Mouse (Mus musculus): ENCODE results near the gene Htra2. TPM values are rescaled to one million over a fixed set of nuclear protein-coding genes. Genes with fewer than 3 reads are reported as not detected.

Htra2 gene
- polyA plus RNA-seq, 1 experiment: 36.8 TPM

GRCm38 (mm10) chr6:83017190-83017589, 37.9 kb downstream of the Htra2 start:
- H3K9ac ChIP-seq (ENCODE audit: low read depth, poor library complexity, severe bottlenecking): no peak overlapping the region
- H3K27me3 ChIP-seq (ENCODE audit: control insufficient read depth, insufficient read depth, low read length, poor library complexity, severe bottlenecking): no peaks in the 10 kb centered on the region
- TF ChIP-seq EP300 (IDR thresholded peaks at IDR 0.05; ENCODE audit: insufficient read depth, low read depth, low read length) (no peak), CTCF (IDR thresholded peaks at IDR 0.05; ENCODE audit: low read depth, low read length) (no peak), POLR2A (IDR thresholded peaks at IDR 0.05; ENCODE audit: insufficient read depth, low read length) (no peak)
- H3K4me1 ChIP-seq (ENCODE audit: control insufficient read depth, insufficient read depth, low read length): no peaks in the 10 kb centered on the region
- no peak overlapping the region for H3K27ac ChIP-seq (ENCODE audit: insufficient read depth, low read length)
- H3K36me3 ChIP-seq (ENCODE audit: control insufficient read depth, insufficient read depth, low read length, poor library complexity, severe bottlenecking): no peaks in the 10 kb centered on the region
- H3K9me3 ChIP-seq (replicated peaks; ENCODE audit: control insufficient read depth, insufficient read depth, low read length, poor library complexity, severe bottlenecking): no peaks in the 10 kb centered on the region
- H3K4me3 ChIP-seq (ENCODE audit: low read depth, low read length): no peak overlapping the region

- no peak overlapping the region for H3K27ac ChIP-seq (ENCODE audit: insufficient read depth, low read length)
- no peaks in the 10 kb centered on the region for H3K9me3 ChIP-seq (replicated peaks; ENCODE audit: control insufficient read depth, insufficient read depth, low read length, poor library complexity, severe bottlenecking)
- H3K9ac ChIP-seq (ENCODE audit: low read depth, poor library complexity, severe bottlenecking): no peak overlapping the region
- no peaks in the 10 kb centered on the region for H3K27me3 ChIP-seq (ENCODE audit: control insufficient read depth, insufficient read depth, low read length, poor library complexity, severe bottlenecking)
- TF ChIP-seq POLR2A (IDR thresholded peaks at IDR 0.05; ENCODE audit: insufficient read depth, low read length): no peak
- TF ChIP-seq CTCF (IDR thresholded peaks at IDR 0.05; ENCODE audit: low read depth, low read length): no peak
- TF ChIP-seq EP300 (IDR thresholded peaks at IDR 0.05; ENCODE audit: insufficient read depth, low read depth, low read length): no peak
- H3K36me3 ChIP-seq (ENCODE audit: control insufficient read depth, insufficient read depth, low read length, poor library complexity, severe bottlenecking): no peaks in the 10 kb centered on the region
- H3K4me1 ChIP-seq (ENCODE audit: control insufficient read depth, insufficient read depth, low read length): no peaks in the 10 kb centered on the region
- H3K4me3 ChIP-seq (ENCODE audit: low read depth, low read length): no peak overlapping the region
Observed at GRCm38 (mm10) chr6:83015749-83016148, 39.3 kb downstream of the Htra2 start.

GRCm38 (mm10) chr6:83014482-83015466, 40.3 kb downstream of the Htra2 start:
- Histone ChIP-seq H3K4me1 (ENCODE audit: control insufficient read depth, insufficient read depth, low read length) (no peaks in the 10 kb centered on the region), H3K4me3 (ENCODE audit: low read depth, low read length) (no peak overlapping the region), H3K27ac (ENCODE audit: insufficient read depth, low read length) (no peak overlapping the region), H3K36me3 (ENCODE audit: control insufficient read depth, insufficient read depth, low read length, poor library complexity, severe bottlenecking) (no peaks in the 10 kb centered on the region), H3K9me3 (replicated peaks; ENCODE audit: control insufficient read depth, insufficient read depth, low read length, poor library complexity, severe bottlenecking) (no peaks in the 10 kb centered on the region), H3K9ac (ENCODE audit: low read depth, poor library complexity, severe bottlenecking) (no peak overlapping the region), H3K27me3 (ENCODE audit: control insufficient read depth, insufficient read depth, low read length, poor library complexity, severe bottlenecking) (no peaks in the 10 kb centered on the region)
- TF ChIP-seq CTCF (IDR thresholded peaks at IDR 0.05; ENCODE audit: low read depth, low read length) (no peak), EP300 (IDR thresholded peaks at IDR 0.05; ENCODE audit: insufficient read depth, low read depth, low read length) (no peak), POLR2A (IDR thresholded peaks at IDR 0.05; ENCODE audit: insufficient read depth, low read length) (no peak)

GRCm38 (mm10) chr6:83013444-83013843, 41.6 kb downstream of the Htra2 start:
- no peak overlapping the region for H3K9ac ChIP-seq (ENCODE audit: low read depth, poor library complexity, severe bottlenecking)
- no peak overlapping the region for H3K27ac ChIP-seq (ENCODE audit: insufficient read depth, low read length)

DNA sequence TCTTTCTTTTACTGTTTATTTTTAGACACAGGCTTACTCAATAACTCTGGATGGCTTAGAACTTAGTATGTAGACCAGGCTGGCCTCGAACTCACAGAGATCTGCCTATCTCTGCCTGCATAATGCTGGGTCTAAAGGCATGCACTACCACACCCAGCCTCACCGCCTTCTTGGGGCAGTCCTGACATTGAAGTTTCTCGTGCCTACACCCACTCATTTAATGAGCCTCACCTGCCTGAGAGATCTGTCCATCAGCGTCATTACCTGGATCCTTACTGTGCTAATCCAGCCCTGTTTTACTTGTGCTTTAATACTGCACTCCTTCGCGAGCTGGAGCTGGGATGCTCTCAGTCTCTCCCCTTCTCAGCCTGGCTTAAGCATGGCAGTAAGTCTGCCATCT, 43.3 kb downstream of the Htra2 start:
- Histone ChIP-seq H3K9me3 (replicated peaks; ENCODE audit: control insufficient read depth, insufficient read depth, low read length, poor library complexity, severe bottlenecking) (no peaks in the 10 kb centered on the region), H3K36me3 (ENCODE audit: control insufficient read depth, insufficient read depth, low read length, poor library complexity, severe bottlenecking) (no peaks in the 10 kb centered on the region), H3K4me3 (ENCODE audit: low read depth, low read length) (no peak overlapping the region), H3K4me1 (ENCODE audit: control insufficient read depth, insufficient read depth, low read length) (no peaks in the 10 kb centered on the region), H3K27ac (ENCODE audit: insufficient read depth, low read length) (no peak overlapping the region), H3K9ac (ENCODE audit: low read depth, poor library complexity, severe bottlenecking) (no peak overlapping the region), H3K27me3 (ENCODE audit: control insufficient read depth, insufficient read depth, low read length, poor library complexity, severe bottlenecking) (no peaks in the 10 kb centered on the region)
- TF ChIP-seq EP300 (IDR thresholded peaks at IDR 0.05; ENCODE audit: insufficient read depth, low read depth, low read length) (no peak), POLR2A (IDR thresholded peaks at IDR 0.05; ENCODE audit: insufficient read depth, low read length) (no peak), CTCF (IDR thresholded peaks at IDR 0.05; ENCODE audit: low read depth, low read length) (no peak)

More at GRCm38 (mm10) chr6:83013444-83013843, 41.6 kb downstream of the Htra2 start:
- H3K36me3 ChIP-seq (ENCODE audit: control insufficient read depth, insufficient read depth, low read length, poor library complexity, severe bottlenecking): no peaks in the 10 kb centered on the region
- no peak overlapping the region for H3K4me3 ChIP-seq (ENCODE audit: low read depth, low read length)
- TF ChIP-seq CTCF (IDR thresholded peaks at IDR 0.05; ENCODE audit: low read depth, low read length): no peak
- no peak for TF ChIP-seq POLR2A (IDR thresholded peaks at IDR 0.05; ENCODE audit: insufficient read depth, low read length)
- TF ChIP-seq EP300 (IDR thresholded peaks at IDR 0.05; ENCODE audit: insufficient read depth, low read depth, low read length): no peak
- H3K27me3 ChIP-seq (ENCODE audit: control insufficient read depth, insufficient read depth, low read length, poor library complexity, severe bottlenecking): no peaks in the 10 kb centered on the region
- H3K9me3 ChIP-seq (replicated peaks; ENCODE audit: control insufficient read depth, insufficient read depth, low read length, poor library complexity, severe bottlenecking): no peaks in the 10 kb centered on the region
- no peaks in the 10 kb centered on the region for H3K4me1 ChIP-seq (ENCODE audit: control insufficient read depth, insufficient read depth, low read length)

DNA sequence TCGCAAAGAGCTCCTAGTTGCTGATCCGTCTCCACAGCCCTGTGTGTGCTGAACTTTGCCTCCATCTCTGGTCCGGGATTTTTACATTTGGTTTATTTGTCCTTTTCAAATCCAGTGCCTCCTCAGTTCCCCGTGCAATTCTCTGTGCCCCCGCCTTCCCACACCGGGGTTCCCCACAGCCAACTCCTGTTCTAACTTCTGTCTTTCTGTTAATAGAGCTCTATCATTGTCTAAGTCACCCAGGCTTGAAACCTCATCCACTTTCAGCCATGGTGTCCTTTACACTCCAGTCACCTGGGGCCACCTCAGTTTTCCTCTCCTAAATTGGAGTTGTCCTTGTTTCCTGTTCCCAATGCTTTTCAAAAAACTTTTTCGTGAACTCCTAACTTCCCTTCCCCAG, 43.8 kb downstream of the Htra2 start:
- Histone ChIP-seq H3K9me3 (replicated peaks; ENCODE audit: control insufficient read depth, insufficient read depth, low read length, poor library complexity, severe bottlenecking) (no peaks in the 10 kb centered on the region), H3K4me3 (ENCODE audit: low read depth, low read length) (no peak overlapping the region), H3K27ac (ENCODE audit: insufficient read depth, low read length) (no peak overlapping the region), H3K9ac (ENCODE audit: low read depth, poor library complexity, severe bottlenecking) (no peak overlapping the region), H3K27me3 (ENCODE audit: control insufficient read depth, insufficient read depth, low read length, poor library complexity, severe bottlenecking) (no peaks in the 10 kb centered on the region), H3K4me1 (ENCODE audit: control insufficient read depth, insufficient read depth, low read length) (no peaks in the 10 kb centered on the region), H3K36me3 (ENCODE audit: control insufficient read depth, insufficient read depth, low read length, poor library complexity, severe bottlenecking) (no peaks in the 10 kb centered on the region)
- TF ChIP-seq POLR2A (IDR thresholded peaks at IDR 0.05; ENCODE audit: insufficient read depth, low read length) (no peak), CTCF (IDR thresholded peaks at IDR 0.05; ENCODE audit: low read depth, low read length) (no peak), EP300 (IDR thresholded peaks at IDR 0.05; ENCODE audit: insufficient read depth, low read depth, low read length) (no peak)
